ENCODE assay signal across 32 mouse cellular contexts in genomic region chr1:150151411-150151810, GRCm38 (mm10). TPM values are rescaled to one million over a fixed set of nuclear protein-coding genes. Genes with fewer than 3 reads are reported as not detected.
DNase-seq lines count a peak whose midpoint lies in the region; ATAC-seq and TF ChIP-seq lines count a peak whose summit lies in the region.
"Had no signal": no experiment of that assay in that cellular context is flagged by ENCODE, and none has a peak within 500 bp of the region (broad histone marks: within the 10 kb centered on the region; RNA-seq: fewer than 3 reads in every experiment).

No protein-coding gene starts in this region.

- no peaks in the 10 kb centered on the region for H3K36me3 ChIP-seq in heart, embryonic 12.5 days
- H3K36me3 ChIP-seq: embryonic facial prominence, embryonic 15.5 days; forebrain, embryonic 10.5 days; heart, embryonic 15.5 days; hindbrain, embryonic 13.5 days; limb, embryonic 15.5 days; liver, embryonic 15.5 days; lung, embryonic 15.5 days; neural tube, embryonic 15.5 days had no signal

- WGBS in heart, embryonic 12.5 days, result 60% methylated on average over 3 of the region's 3 CpGs

- peak; percentile 100 for ATAC-seq in Patski
- no peak for ATAC-seq in heart, embryonic 12.5 days (ENCODE audit: insufficient number of reproducible peaks, low FRiP score)
- ATAC-seq in monocyte, adult 5-6 weeks (replicated peaks; ENCODE audit: insufficient number of reproducible peaks, low FRiP score, low TSS enrichment, poor library complexity, severe bottlenecking), result no peak
- ATAC-seq: forebrain, embryonic 16.5 days; inflammation-experienced regulatory T-cells, adult 6 months; midbrain, embryonic 16.5 days had no signal

- peaks cover 7% of the 10 kb centered on the region for H3K4me1 ChIP-seq in embryonic fibroblast, embryonic 13.5 days (ENCODE audit: control insufficient read depth, insufficient read depth, low read length)
- no peaks in the 10 kb centered on the region for H3K4me1 ChIP-seq in heart, embryonic 12.5 days (replicated peaks)
- H3K4me1 ChIP-seq: embryonic facial prominence, embryonic 15.5 days; forebrain, embryonic 10.5 days; heart, embryonic 15.5 days; hindbrain, embryonic 13.5 days; limb, embryonic 15.5 days; liver, embryonic 15.5 days; lung, embryonic 15.5 days; neural tube, embryonic 15.5 days had no signal

- no peak for TF ChIP-seq POLR2A in embryonic fibroblast, embryonic 13.5 days (IDR thresholded peaks at IDR 0.05; ENCODE audit: low read depth, low read length)

- POLR2A ChIA-PET in Patski (lab: Charles Lee), result no interaction called here

- no peak overlapping the region for H3K9ac ChIP-seq in heart, embryonic 12.5 days
- H3K9ac ChIP-seq: embryonic facial prominence, embryonic 15.5 days; heart, embryonic 15.5 days; hindbrain, embryonic 13.5 days; limb, embryonic 15.5 days; liver, embryonic 15.5 days; lung, embryonic 15.5 days; neural tube, embryonic 15.5 days had no signal

- H3K27me3 ChIP-seq in Patski, result no peaks in the 10 kb centered on the region
- H3K27me3 ChIP-seq in heart, embryonic 12.5 days (replicated peaks), result no peaks in the 10 kb centered on the region
- H3K27me3 ChIP-seq: embryonic facial prominence, embryonic 15.5 days; heart, embryonic 15.5 days; hindbrain, embryonic 13.5 days; limb, embryonic 15.5 days; liver, embryonic 15.5 days; lung, embryonic 15.5 days; neural tube, embryonic 15.5 days had no signal

- no peak overlapping the region for H3K4me2 ChIP-seq in heart, embryonic 12.5 days
- H3K4me2 ChIP-seq: embryonic facial prominence, embryonic 15.5 days; heart, embryonic 15.5 days; hindbrain, embryonic 13.5 days; limb, embryonic 15.5 days; liver, embryonic 15.5 days; lung, embryonic 15.5 days; neural tube, embryonic 15.5 days had no signal

- H3K9me3 ChIP-seq in heart, embryonic 12.5 days (replicated peaks), result no peaks in the 10 kb centered on the region
- H3K9me3 ChIP-seq: embryonic facial prominence, embryonic 15.5 days; forebrain, embryonic 10.5 days; heart, embryonic 15.5 days; hindbrain, embryonic 13.5 days; limb, embryonic 15.5 days; liver, embryonic 15.5 days; lung, embryonic 15.5 days; neural tube, embryonic 15.5 days had no signal

- peak; percentile 80 for DNase-seq in adrenal gland, adult 2 months
- no peak for DNase-seq in adrenal gland, adult 18-20 months (ENCODE audit: low spot score in 2 of 2)
- DNase-seq in Patski (ENCODE audit: low read depth, low spot score), result peak; percentile 79
- no peak for DNase-seq in right cerebral cortex, postnatal 36 days (ENCODE audit: low spot score in 2 of 2)
- DNase-seq in layer of hippocampus, adult 2 months (ENCODE audit: low spot score in 2 of 2), result no peak
- DNase-seq: B cell, adult 2 months; cerebellum, adult 18-20 months; cerebellum, postnatal 36 days; embryo, embryonic 11 days; gastrocnemius, postnatal 14 days; heart, adult 2 months; heart, postnatal 36 days; kidney, adult 18-20 months; left cerebral cortex, postnatal 4 days; lung, postnatal 36 days; right cerebral cortex, postnatal 25 days had no signal

- H3K4me3 ChIP-seq in embryonic fibroblast, embryonic 13.5 days (ENCODE audit: insufficient read depth, low read length), result no peak overlapping the region
- no peak overlapping the region for H3K4me3 ChIP-seq in heart, embryonic 12.5 days
- no peak overlapping the region for H3K4me3 ChIP-seq in layer of hippocampus, adult 2 months
- H3K4me3 ChIP-seq: embryonic facial prominence, embryonic 15.5 days; forebrain, embryonic 10.5 days; heart, adult 2 months; heart, embryonic 15.5 days; hindbrain, embryonic 13.5 days; limb, embryonic 15.5 days; liver, embryonic 15.5 days; lung, embryonic 15.5 days; neural tube, embryonic 15.5 days had no signal

- peak overlapping the region; percentile 75; the same call in 1 of the 2 replicates for H3K27ac ChIP-seq in embryonic fibroblast, embryonic 13.5 days (ENCODE audit: insufficient read depth, low read length)
- no peak overlapping the region for H3K27ac ChIP-seq in heart, embryonic 12.5 days (ENCODE audit: poor library complexity, severe bottlenecking)
- H3K27ac ChIP-seq in layer of hippocampus, adult 2 months, result no peak overlapping the region
- H3K27ac ChIP-seq: embryonic facial prominence, embryonic 15.5 days; forebrain, embryonic 10.5 days; heart, adult 2 months; heart, embryonic 15.5 days; hindbrain, embryonic 13.5 days; kidney, postnatal 0 days; limb, embryonic 15.5 days; liver, embryonic 15.5 days; lung, embryonic 15.5 days; neural tube, embryonic 15.5 days had no signal

- in situ Hi-C loops in Patski (cut with MboI; ENCODE audit: low pct_unique_long_range_greater_than_20kb), result no loop called here

- TF ChIP-seq CTCF in Patski (IDR thresholded peaks at IDR 0.05), result no peak
- TF ChIP-seq CTCF in embryonic fibroblast, embryonic 13.5 days (IDR thresholded peaks at IDR 0.05; ENCODE audit: borderline replicate concordance, insufficient read depth, low read length), result no peak
- TF ChIP-seq CTCF in layer of hippocampus, adult 2 months (conservative IDR thresholded peaks at IDR 0.05), result no peak

- CTCF ChIA-PET in Patski (lab: Charles Lee), result no interaction called here

RNA-seq across cellular contexts. Expression of gene Ptgs2, which starts 51.6 kb away (rescaled TPM):
- total RNA-seq in adrenal gland, adult 2 months (2021), result 1 to 10 TPM; 1.0 to 2.0 TPM
- polyA plus RNA-seq in adrenal gland, adult 2 months (2012; rRNA removed), result 0.07 and 0.09 TPM in 2 replicates
- total RNA-seq in adrenal gland, adult 18-20 months (2021), result 1 to 10 TPM; 1.1 to 1.2 TPM
- polyA plus RNA-seq in Patski (2021), result 2.4 TPM
- polyA plus RNA-seq in embryonic fibroblast, embryonic 13.5 days (2011; ENCODE audit: insufficient read length, low read depth, missing spikeins), result 60.3 and 202 TPM in 2 replicates
- 0.09 and 0.15 TPM in 2 replicates for polyA plus RNA-seq in heart, embryonic 12.5 days (2016; fragmentation: Nextera tagmentation; extraction: Ambion mirVana)
- total RNA-seq in layer of hippocampus, adult 2 months (2021), result 10 to 100 TPM; 19.8 to 21.0 TPM
- total RNA-seq in monocyte, adult 5-6 weeks (2017), result 15.4 to 31.1 TPM (median 29.7 TPM) in 3 replicates
- polyA plus RNA-seq: forebrain, embryonic 10.5 days; forebrain, embryonic 16.5 days; inflammation-experienced regulatory T-cells, adult 6 months; liver, embryonic 15.5 days; testis, adult 2 months had no signal

Comparison
In these comparisons a context has a peak if more than half of its experiments do, and no peak if none do; other contexts are left out.
1. DNase-seq: peak in adrenal gland, adult 2 months (single experiment) and Patski (single experiment); none in adrenal gland, adult 18-20 months (0 of 2), right cerebral cortex, postnatal 36 days (0 of 2) and layer of hippocampus, adult 2 months (0 of 2).